Mouse (Mus musculus) ovary, postnatal 36 days (tissue): ENCODE data around the gene Cul4a.

Experiments used
- DNase-seq: peaks from one replicate; pipeline ENCODE4 v3.0.0; 2022; ENCODE audit warnings: low spot score, mixed read lengths

Gene Cul4a

DNA sequence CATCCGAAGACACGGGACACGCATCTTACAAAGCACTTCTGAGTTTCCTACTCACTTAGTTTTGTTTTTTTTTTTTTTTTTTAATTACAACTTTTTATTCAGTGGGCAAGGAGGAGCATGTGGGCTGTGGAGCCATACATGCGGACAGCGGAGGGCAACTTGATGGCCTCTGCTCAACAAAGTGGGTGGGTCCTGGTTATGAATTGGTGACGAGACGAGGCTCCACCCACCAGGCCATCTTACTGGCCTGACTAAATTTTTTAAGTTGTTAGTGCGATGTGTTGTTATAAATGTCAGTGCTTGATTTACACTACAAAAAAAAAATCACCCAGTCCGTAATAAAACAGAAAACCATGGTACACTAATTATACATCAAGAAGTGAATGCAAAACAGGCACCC is 75.0 kb downstream of the Cul4a start:
- no peak for DNase-seq

DNA sequence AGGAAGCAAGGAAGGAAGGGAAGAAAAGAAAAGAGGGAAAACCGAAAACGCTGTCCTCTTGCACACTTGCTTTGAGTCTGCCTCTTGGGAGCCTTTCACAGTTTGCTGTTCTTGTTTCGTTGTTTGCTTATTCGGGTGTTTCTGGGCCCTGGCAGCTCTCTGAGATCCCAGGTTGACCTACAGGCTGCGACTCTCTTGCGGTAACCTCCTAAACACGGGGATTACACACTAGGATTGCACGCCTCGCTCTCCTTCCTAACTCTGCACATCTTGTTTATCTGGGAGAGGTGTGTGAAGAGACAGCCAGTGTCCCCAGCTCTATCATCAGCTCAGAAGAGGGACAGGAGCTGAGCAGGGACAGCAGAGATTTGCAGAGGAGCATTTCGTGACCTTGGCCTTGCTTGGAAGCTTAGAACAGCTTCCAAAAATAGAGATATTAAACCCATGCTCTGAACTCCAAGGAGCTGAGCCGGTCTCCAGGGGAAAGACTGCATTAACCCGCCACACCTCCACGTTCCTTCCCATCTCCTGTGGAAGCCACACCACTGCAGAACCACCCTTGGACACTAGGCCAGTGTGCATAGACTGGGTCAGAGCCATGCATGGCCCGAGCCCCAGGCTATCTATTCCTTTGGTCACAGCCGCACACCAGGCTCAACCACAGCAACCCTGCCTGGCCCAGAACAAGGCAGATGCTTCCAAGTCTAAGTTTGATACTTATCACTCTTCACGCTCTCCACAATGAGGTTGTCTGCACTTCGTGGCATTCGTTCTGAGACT is 75.7 kb downstream of the Cul4a start:
- no peak for DNase-seq

DNA sequence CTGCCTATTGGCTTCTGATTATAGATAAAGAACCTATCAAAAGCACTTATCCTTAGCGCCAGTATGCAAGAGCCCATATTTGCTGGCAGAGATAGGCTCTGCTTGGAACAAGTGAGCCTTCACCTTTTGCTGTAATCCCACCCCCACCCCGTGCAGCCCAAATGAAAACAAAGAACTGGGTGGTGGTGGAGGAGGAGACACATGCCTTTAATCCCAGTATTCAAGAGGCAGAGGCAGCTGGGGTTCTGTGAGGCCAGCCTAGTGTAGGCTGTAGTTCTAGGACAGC is 76.2 kb downstream of the Cul4a start:
- DNase-seq, result no peak

DNA sequence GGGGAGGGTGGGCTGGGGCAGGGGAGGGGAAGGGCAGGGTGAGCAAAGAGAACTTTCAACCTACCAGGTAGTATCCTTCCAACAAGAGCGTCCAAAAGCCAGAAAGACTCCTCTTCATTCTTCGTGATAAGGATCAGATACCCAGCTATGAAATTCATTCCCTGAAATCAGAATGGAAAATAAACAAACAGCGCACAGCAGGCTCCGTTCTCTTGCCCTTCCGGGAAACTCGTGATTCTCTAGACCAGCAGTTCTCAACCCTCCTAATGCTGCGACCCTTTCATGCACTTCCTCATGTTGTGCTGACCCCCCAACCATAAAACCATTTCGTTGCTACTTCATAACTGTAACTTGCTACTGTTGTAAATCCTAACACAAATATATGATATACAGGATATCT is 81.4 kb downstream of the Cul4a start:
- DNase-seq, result no peak

DNA sequence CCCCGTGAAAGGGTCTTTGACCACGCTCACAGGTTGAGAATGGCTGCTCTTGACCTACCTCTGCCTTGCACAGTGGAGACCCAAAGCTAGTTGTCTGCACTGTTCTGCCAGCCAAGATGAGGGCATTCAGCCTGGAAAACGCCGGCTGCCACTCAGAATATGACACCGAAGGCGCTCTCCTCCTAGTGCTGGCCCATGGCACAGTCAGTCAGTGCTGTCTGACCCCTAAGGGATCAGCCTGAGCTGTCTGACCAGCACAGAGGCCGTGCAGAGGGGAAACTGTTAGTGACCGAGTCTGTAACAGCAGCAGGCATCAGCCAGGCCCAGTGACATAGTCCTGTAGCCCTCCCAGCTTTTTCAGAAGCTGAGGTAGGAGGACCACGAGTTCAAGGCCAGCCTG is 81.8 kb downstream of the Cul4a start:
- DNase-seq, result no peak

DNA sequence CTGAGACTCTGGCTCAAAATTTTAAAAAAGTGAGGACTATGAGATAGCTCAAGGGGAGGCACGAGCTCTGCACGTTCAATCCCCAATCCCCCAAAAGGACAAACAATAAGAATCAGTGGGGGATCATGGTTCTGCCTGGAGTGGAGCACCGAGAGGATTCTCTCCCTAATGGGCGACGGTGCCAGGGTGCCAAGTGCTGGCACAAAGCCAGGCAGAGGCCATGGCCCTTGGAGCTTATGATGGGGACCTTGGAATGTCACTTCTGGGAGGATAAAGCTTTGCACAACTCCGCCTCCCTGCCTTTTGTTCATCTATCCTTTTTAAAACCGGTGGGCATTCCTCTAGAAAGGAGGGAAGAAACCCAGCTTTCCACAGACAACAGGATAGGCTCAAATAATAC is 82.2 kb downstream of the Cul4a start:
- no peak for DNase-seq

DNA sequence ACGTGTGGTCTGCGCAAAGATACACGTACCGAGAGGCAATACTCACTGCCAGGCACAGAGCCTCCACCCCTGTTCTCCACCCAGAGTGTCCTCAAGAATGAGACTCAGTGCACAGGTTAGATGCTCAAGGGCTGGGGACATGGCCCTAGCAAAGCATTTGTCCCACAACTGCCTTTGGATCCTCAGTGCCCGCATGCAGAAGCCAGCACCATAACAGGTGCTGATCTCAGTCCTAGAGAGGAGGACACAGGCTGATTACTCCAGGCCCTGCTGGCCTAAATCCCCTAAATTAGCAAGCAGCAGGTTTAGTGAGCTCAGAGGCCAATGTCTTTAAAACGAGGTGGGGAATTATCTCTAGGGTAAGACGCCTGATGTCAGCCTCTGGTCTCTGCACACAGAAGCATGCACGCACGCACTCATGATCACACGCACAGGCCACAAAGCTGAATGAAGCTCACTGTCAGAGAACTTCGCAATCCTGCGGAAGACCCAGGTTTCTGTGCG is 82.7 kb downstream of the Cul4a start:
- no peak for DNase-seq

DNA sequence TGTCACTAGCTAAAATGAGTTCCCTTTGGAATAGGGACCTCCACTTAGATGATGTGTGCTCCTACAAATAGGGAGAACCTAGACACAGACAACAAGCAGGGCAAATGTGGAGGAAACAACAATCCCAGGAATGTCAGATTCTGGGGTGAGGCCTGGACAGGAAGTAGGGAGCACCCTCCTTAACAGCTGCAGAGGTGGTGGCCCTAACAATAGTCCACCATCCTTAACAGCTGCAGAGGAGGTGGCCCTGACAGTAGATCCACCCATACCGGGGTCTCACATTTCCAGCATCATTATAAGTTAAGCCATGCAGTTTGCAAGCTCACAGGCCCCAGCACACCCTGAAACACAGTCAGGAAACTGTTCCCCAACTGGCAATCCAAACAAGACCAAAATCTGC is 83.4 kb downstream of the Cul4a start:
- no peak for DNase-seq

DNA sequence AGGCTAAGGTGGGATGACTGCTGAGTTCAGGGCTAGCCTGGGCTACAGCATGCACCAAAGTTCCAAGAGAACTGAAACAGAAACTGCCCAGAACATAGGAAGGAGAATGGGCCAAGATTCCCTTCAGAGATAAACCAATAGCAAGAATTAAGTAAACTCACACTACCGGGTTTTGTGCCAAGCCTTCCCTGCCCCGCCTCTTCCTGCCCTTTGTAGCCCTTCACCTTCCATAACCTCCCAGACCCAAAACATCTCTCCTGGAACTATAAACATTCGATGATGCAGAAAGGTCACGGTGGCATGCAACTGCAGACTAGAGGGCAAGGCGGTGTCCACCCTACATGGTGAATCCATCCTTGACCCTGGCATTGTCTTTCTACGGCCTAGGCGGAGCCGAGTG is 84.8 kb downstream of the Cul4a start:
- DNase-seq, result no peak

DNA sequence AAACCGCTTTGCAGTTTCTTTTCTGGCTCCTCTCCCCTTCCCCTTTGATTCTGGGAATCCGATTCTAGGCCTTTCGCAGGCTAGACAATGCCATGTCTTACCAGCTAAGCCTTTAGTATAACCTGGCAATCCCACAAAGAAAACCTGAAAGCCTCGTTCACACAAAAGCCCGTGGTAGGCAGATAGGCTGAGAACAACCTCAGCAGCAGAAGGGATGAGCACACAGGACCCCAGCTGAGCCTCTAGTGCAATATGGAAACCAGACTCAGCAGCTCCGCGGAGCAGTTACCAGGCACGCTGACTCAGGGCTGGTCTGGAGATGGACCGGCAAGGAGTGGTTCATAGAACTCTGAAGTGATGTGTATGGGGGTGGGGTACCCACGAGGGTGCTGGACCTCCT is 89.4 kb downstream of the Cul4a start:
- no peak for DNase-seq

DNA sequence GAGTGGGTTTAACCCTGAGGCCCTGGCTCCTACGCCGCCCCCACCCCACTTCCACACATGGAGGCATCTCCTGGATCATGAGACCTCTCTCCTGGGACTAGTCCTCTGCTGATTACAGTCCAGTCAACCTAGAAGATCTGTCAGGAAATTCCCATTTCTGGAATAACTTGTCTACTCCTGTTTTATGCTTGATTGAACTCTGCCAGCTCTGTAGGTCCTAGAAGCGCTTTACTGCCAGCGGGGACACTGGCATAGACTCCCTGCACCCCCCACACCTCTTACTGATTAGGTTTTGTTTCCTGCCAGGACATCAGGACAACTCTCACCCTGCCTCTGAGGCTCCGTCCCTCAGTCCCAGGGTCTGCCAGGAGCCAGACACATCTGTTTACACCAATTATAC is 92.1 kb downstream of the Cul4a start:
- no peak for DNase-seq
